Mouse (Mus musculus) bone marrow, adult 2 months (tissue): ENCODE results near the gene Wdr83os.

Source experiments
- CTCF ChIP-seq: fragments of 200-500 bp; IDR thresholded peaks from 2 replicates; pipeline ENCODE4 v1.5.1; 2011; ENCODE audit warnings: low read length, control low read depth; ENCODE audit not compliant: control insufficient read depth, insufficient read depth
- POLR2A ChIP-seq: fragments of 200-500 bp; IDR thresholded peaks from 2 replicates; pipeline ENCODE4 v1.6.1; 2011; ENCODE audit warnings: low read depth, mild to moderate bottlenecking, control low read depth, low read length, borderline replicate concordance; ENCODE audit not compliant: control insufficient read depth

DNA sequence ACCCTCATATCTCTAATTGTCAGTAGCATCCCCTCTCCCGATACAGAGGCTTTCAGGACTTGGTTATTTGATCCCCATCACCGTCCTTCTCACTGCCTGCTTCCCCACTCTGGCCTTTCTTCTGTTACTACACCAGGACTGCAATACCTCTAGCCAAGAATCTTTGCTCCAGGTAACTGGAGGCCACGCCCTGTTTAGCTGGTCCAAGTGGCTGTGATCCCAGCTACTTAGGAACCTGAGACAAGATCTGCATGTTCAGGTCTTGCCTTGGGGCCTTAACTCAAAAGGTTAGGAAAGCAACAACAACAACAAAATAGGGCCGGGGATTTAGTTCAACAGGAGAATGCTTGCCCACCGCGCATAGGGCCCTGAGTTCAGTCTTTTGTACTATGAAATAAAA, 36.9 kb upstream of the Wdr83os start:
- TF ChIP-seq POLR2A (no peak), CTCF (no peak)
